Mouse (Mus musculus): ENCODE measurements at regions not wholly inside any gene's neighbourhood (a gene's known extent, or its start where the extent isn't known, plus 50 kb on each side); places are given as distances from the start of the nearest gene placed in this dataset.
"Not testable (repeated sequence)": the region's sequence is repeated elsewhere in the genome, so short reads cannot be mapped to it uniquely, and the experiment has no call there.

GRCm38 (mm10) chr3:149076928-149077551 is 86.7 kb upstream of the Adgrl2 start:
- no peak for DNase-seq (ENCODE audit: low spot score in 2 of 2)

GRCm38 (mm10) chr3:149075488-149075851 is 85.1 kb upstream of the Adgrl2 start:
- DNase-seq (ENCODE audit: low spot score in 2 of 2), result no peak

DNA sequence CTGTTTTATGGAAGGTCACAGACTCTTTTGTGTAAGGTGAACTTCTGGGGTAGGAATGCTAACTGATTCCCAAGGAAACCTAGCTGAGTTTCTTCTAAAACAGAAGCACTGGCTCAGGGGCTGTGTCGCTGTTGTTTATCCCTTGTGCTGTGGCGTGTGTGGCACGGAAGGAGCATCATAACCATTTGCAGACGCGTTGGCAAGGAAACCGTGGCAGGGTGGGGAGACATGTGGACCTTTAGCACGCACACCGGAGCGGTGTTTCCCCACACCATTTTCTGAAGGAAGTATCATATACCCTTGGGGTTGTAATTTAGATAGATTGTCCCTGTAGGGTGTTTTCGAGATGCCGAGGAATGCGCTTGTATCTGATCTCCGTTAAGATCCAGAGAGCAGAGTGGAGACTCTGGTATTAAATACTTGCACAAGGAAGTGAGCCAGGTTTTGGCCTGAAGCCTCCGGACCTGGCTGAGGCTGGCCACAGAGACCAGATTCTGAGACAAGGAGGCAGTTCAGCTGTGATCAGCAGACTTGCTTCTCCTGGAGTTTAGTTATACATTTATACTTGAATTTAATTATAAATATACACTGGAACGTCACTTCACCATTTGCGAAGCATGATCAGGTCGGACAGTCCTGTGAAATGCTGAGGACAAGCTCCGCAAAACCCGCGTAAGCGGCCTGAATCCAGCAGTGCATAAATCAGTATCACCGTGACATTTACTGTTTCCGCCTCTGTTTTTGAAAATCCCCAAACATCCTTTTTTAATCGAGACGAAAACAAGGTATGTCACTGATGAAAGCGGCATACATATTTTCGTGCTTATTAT is 84.5 kb upstream of the Adgrl2 start:
- DNase-seq (ENCODE audit: low spot score in 2 of 2), result no peak

DNA sequence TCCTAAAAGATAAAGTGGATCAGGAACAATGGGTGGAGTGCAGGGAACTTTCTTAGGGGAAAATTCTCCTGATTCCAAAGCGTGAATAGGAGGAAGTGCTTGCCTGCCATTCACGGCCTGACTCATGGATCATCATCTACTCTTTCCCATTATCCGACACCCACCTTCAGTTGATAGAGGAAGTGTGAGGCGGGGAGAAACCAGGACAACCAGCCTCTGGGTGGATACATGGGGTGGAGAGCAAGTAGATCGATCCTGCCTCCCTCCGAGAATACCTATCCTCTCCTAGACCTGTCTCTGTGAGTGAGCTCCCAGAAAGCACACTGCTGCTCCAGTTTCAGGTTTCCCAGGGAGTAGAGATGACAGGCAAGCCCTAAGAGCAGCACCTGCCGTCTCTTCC is 79.8 kb upstream of the Adgrl2 start:
- DNase-seq (ENCODE audit: low spot score in 2 of 2), result no peak

DNA sequence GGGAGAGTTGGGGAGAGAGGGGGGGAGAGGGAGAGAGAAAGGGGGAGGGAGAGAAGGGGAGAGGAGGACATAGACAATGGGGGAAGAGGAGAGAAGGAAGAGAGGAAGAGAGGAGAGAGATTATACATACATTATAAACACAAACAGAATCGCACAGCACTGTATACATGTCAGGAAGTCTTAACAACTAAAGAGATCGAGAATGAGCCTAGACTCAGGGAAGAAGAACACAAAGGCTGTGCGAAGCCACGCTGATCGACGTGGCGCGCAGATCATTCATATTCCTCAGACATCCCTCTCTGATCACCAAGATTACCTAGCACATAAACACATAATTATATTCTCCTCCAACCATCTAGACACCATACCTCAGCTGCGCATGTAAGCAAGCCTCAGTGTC is 79.1 kb upstream of the Adgrl2 start:
- no peak for DNase-seq (ENCODE audit: low spot score in 2 of 2)

DNA sequence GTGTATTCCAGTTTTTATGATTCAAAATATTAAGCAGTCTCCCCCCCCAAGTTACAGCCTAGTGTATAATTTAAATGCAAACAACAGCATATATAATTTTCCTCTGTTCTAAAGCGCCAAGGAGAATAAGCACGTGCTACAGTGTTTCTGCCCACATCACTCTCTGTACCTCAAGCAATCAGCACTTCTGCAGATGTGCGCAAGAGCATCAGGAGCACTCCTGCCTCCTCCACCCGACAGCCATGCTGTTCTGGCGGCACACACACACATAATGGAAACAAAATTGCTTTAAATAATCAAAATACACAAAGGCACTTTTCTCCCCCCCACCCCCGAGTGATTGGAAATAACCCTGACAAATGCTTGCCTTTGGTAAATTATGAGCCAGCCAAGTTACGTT is 78.5 kb upstream of the Adgrl2 start:
- no peak for DNase-seq (ENCODE audit: low spot score in 2 of 2)

- no peak for DNase-seq (ENCODE audit: low spot score in 2 of 2)
Observed at GRCm38 (mm10) chr3:149067758-149068157, 77.4 kb upstream of the Adgrl2 start.

DNA sequence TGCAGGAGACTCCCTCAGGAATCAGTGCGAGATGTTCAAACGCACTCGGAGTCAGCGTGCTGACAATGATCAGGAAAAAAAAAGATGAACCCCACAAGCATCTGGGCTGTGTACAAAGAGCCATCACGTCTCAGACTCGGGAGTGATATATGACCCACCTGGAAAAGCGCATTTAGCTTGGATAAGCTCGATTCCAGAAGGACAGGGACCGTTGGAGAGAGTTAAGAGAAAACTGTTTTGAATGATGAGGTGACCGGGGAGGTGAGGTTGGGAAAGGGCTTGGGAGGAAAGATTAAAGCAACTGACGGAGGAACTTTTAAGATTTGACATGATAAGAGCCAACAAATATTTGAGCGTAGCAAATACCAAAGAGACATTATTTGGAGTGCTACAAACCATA is 64.7 kb upstream of the Adgrl2 start:
- no peak for DNase-seq (ENCODE audit: low spot score in 2 of 2)

DNA sequence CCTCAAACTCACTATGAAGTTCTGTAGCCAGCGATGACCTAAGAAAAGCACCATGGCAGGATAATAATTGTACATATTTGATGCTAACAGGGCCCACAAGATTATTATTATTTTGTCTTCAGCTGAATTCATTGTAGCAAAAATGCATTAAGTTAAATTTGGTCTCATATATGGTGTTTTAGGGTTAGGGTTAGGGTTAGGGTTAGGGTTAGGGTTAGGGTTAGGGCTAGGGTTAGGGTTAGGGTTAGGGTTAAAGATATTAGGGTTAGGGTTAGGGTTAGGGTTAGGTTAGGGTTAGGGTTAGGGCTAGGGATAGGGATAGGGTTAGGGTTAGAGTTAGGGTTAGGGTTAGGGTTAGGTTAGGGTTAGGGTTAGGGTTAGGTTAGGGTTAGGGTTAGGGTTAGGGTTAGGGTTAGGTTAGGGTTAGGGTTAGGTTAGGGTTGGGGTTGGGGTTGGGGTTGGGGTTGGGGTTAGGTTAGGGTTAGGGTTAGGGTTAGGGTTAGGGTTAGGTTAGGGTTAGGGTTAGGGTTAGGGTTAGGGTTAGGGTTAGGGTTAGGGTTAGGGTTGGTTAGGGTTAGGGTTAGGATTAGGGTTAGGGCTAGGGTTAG is 62.0 kb upstream of the Adgrl2 start:
- DNase-seq (ENCODE audit: low spot score in 2 of 2), result not testable (repeated sequence)

GRCm38 (mm10) chr3:149045343-149045742 is 55.0 kb upstream of the Adgrl2 start:
- DNase-seq (ENCODE audit: low spot score in 2 of 2), result no peak

DNA sequence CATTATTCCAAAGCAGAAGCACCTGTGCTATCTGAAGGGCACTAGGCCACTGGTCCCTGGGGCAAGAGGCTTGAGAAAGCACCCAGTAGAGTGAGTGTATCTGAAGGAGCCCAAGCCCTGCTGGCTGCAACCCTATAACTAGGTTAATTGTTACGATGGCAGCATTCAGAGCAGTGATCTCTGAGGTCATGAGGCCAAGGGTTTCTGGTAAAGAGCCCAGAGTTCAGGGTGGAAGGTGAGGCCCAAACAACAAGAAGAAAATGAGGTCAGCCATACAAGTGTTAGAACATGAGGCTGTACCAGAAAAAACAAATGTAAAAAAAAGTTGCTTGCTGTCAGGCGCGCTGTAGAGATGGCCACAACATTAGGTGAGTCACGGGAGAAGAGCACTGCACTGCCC is 53.5 kb upstream of the Adgrl2 start:
- DNase-seq (ENCODE audit: low spot score in 2 of 2), result no peak

- no peak for DNase-seq (ENCODE audit: low spot score in 2 of 2)
Observed at GRCm38 (mm10) chr3:149042527-149042926, 52.2 kb upstream of the Adgrl2 start.

DNA sequence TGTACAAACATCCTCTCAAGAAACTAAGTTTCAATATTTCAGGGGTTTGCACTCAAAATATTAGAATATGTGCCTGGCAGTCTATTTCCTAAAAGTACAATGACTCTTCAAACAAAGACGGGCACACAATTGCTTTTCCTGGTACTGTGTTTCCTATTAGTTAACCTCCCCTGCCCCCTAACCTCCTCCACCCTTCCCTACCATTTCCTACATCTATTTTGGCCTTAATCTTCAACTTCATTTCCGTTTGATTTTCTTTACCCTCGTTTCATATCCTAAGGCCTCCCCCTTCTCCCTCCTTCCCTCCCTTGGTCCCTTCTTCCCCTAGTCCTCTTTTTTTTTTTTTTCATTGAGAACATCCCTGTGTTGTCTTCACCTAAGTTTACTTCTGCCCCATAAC is 50.8 kb upstream of the Adgrl2 start:
- DNase-seq (ENCODE audit: low spot score in 2 of 2), result no peak
